Mouse (Mus musculus): ENCODE measurements at regions not wholly inside any gene's neighbourhood (a gene's known extent, or its start where the extent isn't known, plus 50 kb on each side); places are given as distances from the start of the nearest gene placed in this dataset.

GRCm38 (mm10) chr1:164631679-164632078 lies 164.8 kb upstream of the Dpt start:
- DNase-seq (no peak), ATAC-seq (no peak)
- Histone ChIP-seq H3K4me2 (ENCODE audit: low read depth) (no peak overlapping the region), H3K4me1 (ENCODE audit: insufficient read depth) (0 out of 2 replicates have a peak, but pooled peaks cover 4% of the 10 kb centered on the region), H3K9me3 (ENCODE audit: low read length) (no peaks in the 10 kb centered on the region), H3K36me3 (ENCODE audit: insufficient read depth) (no peaks in the 10 kb centered on the region), H3K27ac (ENCODE audit: low read depth, low read length) (no peak overlapping the region), H3K9ac (no peak overlapping the region), H3K4me3 (ENCODE audit: low read depth, low read length) (no peak overlapping the region), H3K27me3 (ENCODE audit: insufficient read depth, low read length) (no peaks in the 10 kb centered on the region)
- 75% methylated on average over 6 of the region's 6 CpGs for WGBS
- no peak for TF ChIP-seq CTCF (IDR thresholded peaks at IDR 0.05; ENCODE audit: low read depth)

GRCm38 (mm10) chr1:164628840-164629239 lies 167.6 kb upstream of the Dpt start:
- no peak overlapping the region for H3K27ac ChIP-seq (ENCODE audit: low read depth, low read length)
- no peaks in the 10 kb centered on the region for H3K27me3 ChIP-seq (ENCODE audit: insufficient read depth, low read length)
- no peak overlapping the region for H3K4me3 ChIP-seq (ENCODE audit: low read depth, low read length)
- no peak for DNase-seq
- H3K36me3 ChIP-seq (ENCODE audit: insufficient read depth): no peaks in the 10 kb centered on the region
- no peaks in the 10 kb centered on the region for H3K9me3 ChIP-seq (ENCODE audit: low read length)
- 92% methylated on average over 8 of the region's 8 CpGs for whole genome bisulfite sequencing
- TF ChIP-seq CTCF (IDR thresholded peaks at IDR 0.05; ENCODE audit: low read depth): no peak
- H3K9ac ChIP-seq: no peak overlapping the region
- 0 out of 2 replicates have a peak, but pooled peaks cover 4% of the 10 kb centered on the region for H3K4me1 ChIP-seq (ENCODE audit: insufficient read depth)
- no peak for ATAC-seq
- no peak overlapping the region for H3K4me2 ChIP-seq (ENCODE audit: low read depth)

GRCm38 (mm10) chr1:164622946-164623345 lies 164.8 kb upstream of the Atp1b1 start:
- TF ChIP-seq CTCF (IDR thresholded peaks at IDR 0.05; ENCODE audit: low read depth): no peak
- H3K27ac ChIP-seq (ENCODE audit: low read depth, low read length): no peak overlapping the region
- no peak overlapping the region for H3K9ac ChIP-seq
- no peaks in the 10 kb centered on the region for H3K27me3 ChIP-seq (ENCODE audit: insufficient read depth, low read length)
- H3K9me3 ChIP-seq (ENCODE audit: low read length): no peaks in the 10 kb centered on the region
- no peaks in the 10 kb centered on the region for H3K4me1 ChIP-seq (ENCODE audit: insufficient read depth)
- no peak overlapping the region for H3K4me2 ChIP-seq (ENCODE audit: low read depth)
- ATAC-seq (no peak), DNase-seq (no peak)
- 95% methylated on average over 4 of the region's 4 CpGs for WGBS
- H3K36me3 ChIP-seq (ENCODE audit: insufficient read depth): no peaks in the 10 kb centered on the region
- no peak overlapping the region for H3K4me3 ChIP-seq (ENCODE audit: low read depth, low read length)

DNA sequence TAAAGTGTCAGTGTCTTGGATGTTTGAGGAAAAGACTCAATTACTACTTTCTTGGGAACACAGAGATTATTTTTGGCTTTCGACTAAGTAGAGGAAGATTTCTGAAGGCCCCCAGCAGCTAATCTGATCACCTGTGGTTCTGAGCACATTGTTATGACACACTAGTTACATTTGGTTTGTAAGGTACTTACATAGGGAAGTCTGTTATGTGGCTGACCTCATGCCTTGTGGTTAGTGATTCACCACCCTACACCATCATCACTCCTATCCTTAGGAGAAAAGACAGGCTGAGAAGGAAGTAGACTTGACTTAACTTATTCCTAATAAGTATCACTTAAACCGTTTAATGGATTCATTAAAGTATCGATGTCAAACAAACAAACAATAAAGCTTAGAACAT lies 164.3 kb upstream of the Atp1b1 start:
- ATAC-seq (no peak), DNase-seq (no peak)
- H3K36me3 ChIP-seq (ENCODE audit: insufficient read depth): no peaks in the 10 kb centered on the region
- no peaks in the 10 kb centered on the region for H3K9me3 ChIP-seq (ENCODE audit: low read length)
- no peak overlapping the region for H3K9ac ChIP-seq
- H3K4me3 ChIP-seq (ENCODE audit: low read depth, low read length): no peak overlapping the region
- TF ChIP-seq CTCF (IDR thresholded peaks at IDR 0.05; ENCODE audit: low read depth): no peak
- H3K27me3 ChIP-seq (ENCODE audit: insufficient read depth, low read length): no peaks in the 10 kb centered on the region
- H3K4me1 ChIP-seq (ENCODE audit: insufficient read depth): no peaks in the 10 kb centered on the region
- H3K4me2 ChIP-seq (ENCODE audit: low read depth): no peak overlapping the region
- WGBS: 90% methylated on average over 3 of the region's 3 CpGs
- H3K27ac ChIP-seq (ENCODE audit: low read depth, low read length): no peak overlapping the region

DNA sequence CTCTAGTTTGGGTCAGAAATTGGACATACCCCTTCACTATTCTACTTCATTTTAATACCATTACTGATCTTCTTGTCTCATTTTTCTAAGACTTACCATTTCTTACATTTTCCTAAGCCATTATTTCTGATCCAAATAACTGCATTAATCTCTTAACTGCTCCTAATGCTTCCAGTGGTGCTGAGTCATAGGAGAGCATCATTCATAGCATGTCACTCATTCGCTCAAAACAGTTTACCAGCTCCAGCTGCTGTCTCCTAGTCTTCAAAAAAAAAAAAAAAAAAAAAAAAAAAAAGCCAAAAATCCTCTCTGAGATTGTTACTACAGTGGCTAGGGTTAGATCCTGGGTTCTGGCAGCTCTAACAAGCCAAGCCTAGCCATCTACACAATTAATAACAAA lies 162.0 kb upstream of the Atp1b1 start:
- H3K4me1 ChIP-seq (ENCODE audit: insufficient read depth): no peaks in the 10 kb centered on the region
- ATAC-seq: no peak
- 91% methylated on average over 1 of the region's 1 CpGs for WGBS
- H3K4me2 ChIP-seq (ENCODE audit: low read depth): no peak overlapping the region
- H3K27me3 ChIP-seq (ENCODE audit: insufficient read depth, low read length): no peaks in the 10 kb centered on the region
- TF ChIP-seq CTCF (IDR thresholded peaks at IDR 0.05; ENCODE audit: low read depth): no peak
- no peak overlapping the region for H3K4me3 ChIP-seq (ENCODE audit: low read depth, low read length)
- H3K9me3 ChIP-seq (ENCODE audit: low read length): no peaks in the 10 kb centered on the region
- no peak for DNase-seq
- H3K27ac ChIP-seq (ENCODE audit: low read depth, low read length): no peak overlapping the region
- H3K9ac ChIP-seq: no peak overlapping the region
- no peaks in the 10 kb centered on the region for H3K36me3 ChIP-seq (ENCODE audit: insufficient read depth)

DNA sequence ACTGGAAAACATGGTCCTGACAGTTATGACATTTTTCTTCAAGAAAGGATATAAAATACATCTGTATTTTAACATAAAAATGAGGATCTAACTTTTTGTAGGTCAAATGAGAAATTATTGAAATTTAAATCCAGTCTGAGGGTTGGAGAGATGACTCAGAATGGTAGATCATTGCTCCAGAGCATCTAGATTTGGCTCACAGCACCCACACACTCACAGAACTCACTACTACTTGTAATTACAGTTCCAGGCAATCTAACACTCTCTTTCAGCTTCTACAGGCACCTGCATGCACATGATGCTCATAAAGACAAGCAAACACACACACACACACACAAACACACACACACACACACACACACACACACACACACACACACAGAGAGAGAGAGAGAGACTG lies 159.7 kb upstream of the Atp1b1 start:
- no peaks in the 10 kb centered on the region for H3K9me3 ChIP-seq (ENCODE audit: low read length)
- H3K4me3 ChIP-seq (ENCODE audit: low read depth, low read length): no peak overlapping the region
- no peak overlapping the region for H3K9ac ChIP-seq
- ATAC-seq (no peak), DNase-seq (no peak)
- no peaks in the 10 kb centered on the region for H3K4me1 ChIP-seq (ENCODE audit: insufficient read depth)
- H3K36me3 ChIP-seq (ENCODE audit: insufficient read depth): no peaks in the 10 kb centered on the region
- H3K27ac ChIP-seq (ENCODE audit: low read depth, low read length): no peak overlapping the region
- no peak overlapping the region for H3K4me2 ChIP-seq (ENCODE audit: low read depth)
- no peaks in the 10 kb centered on the region for H3K27me3 ChIP-seq (ENCODE audit: insufficient read depth, low read length)
- TF ChIP-seq CTCF (IDR thresholded peaks at IDR 0.05; ENCODE audit: low read depth): no peak

- Histone ChIP-seq H3K9ac (no peak overlapping the region), H3K4me1 (ENCODE audit: insufficient read depth) (no peaks in the 10 kb centered on the region), H3K4me3 (ENCODE audit: low read depth, low read length) (no peak overlapping the region), H3K4me2 (ENCODE audit: low read depth) (no peak overlapping the region), H3K27me3 (ENCODE audit: insufficient read depth, low read length) (no peaks in the 10 kb centered on the region), H3K36me3 (ENCODE audit: insufficient read depth) (no peaks in the 10 kb centered on the region), H3K27ac (ENCODE audit: low read depth, low read length) (no peak overlapping the region), H3K9me3 (ENCODE audit: low read length) (no peaks in the 10 kb centered on the region)
- ATAC-seq: no peak
- WGBS: 51% methylated on average over 5 of the region's 5 CpGs
- no peak for TF ChIP-seq CTCF (IDR thresholded peaks at IDR 0.05; ENCODE audit: low read depth)
- no peak for DNase-seq
These were observed 148.9 kb upstream of the Atp1b1 start for GRCm38 (mm10) chr1:164607061-164607460.

All from forebrain, postnatal 0 days (tissue).